Mouse (Mus musculus) CD4-positive helper T cell, adult 2 months (primary cell): ENCODE measurements around the gene Ren1.
A peak's percentile ranks its signal among the peaks of the same experiment; 100 is the strongest.

ENCODE experiments used
- DNase-seq: peaks from one replicate; pipeline ENCODE4 v3.0.0-alpha.2; 2012; ENCODE audit warnings: low read depth, missing footprints, low spot score

Ren1 gene

GRCm38 (mm10) chr1:133344357-133344756 is 6.0 kb upstream of the Ren1 start:
- DNase-seq: no peak

GRCm38 (mm10) chr1:133346531-133346930 is 3.8 kb upstream of the Ren1 start:
- DNase-seq: no peak

GRCm38 (mm10) chr1:133347226-133347625 is 3.1 kb upstream of the Ren1 start:
- DNase-seq: no peak

GRCm38 (mm10) chr1:133347693-133348520 is 2.4 kb upstream of the Ren1 start:
- no peak for DNase-seq

- DNase-seq: no peak
Observed at GRCm38 (mm10) chr1:133351762-133352161, 1.5 kb downstream of the Ren1 start.

- peak; percentile 41 for DNase-seq
Observed at GRCm38 (mm10) chr1:133353371-133353809, 3.1 kb downstream of the Ren1 start.

- no peak for DNase-seq
Observed at GRCm38 (mm10) chr1:133355469-133355868, 5.2 kb downstream of the Ren1 start.

GRCm38 (mm10) chr1:133355912-133356311 is 5.6 kb downstream of the Ren1 start:
- no peak for DNase-seq

- DNase-seq: no peak
Observed at GRCm38 (mm10) chr1:133356330-133356729, 6.0 kb downstream of the Ren1 start.

GRCm38 (mm10) chr1:133361006-133361405 is 10.7 kb downstream of the Ren1 start:
- no peak for DNase-seq

GRCm38 (mm10) chr1:133362103-133362502 is 11.8 kb downstream of the Ren1 start:
- DNase-seq: no peak

- peak; percentile 43 for DNase-seq
Observed at GRCm38 (mm10) chr1:133363276-133364021, 13.1 kb downstream of the Ren1 start, which contains the start of gene Etnk2. Etnk2 (plus strand) TSS chr1:133363572.

GRCm38 (mm10) chr1:133364022-133364630 is 13.8 kb downstream of the Ren1 start:
- DNase-seq: no peak

- DNase-seq: no peak
Observed at GRCm38 (mm10) chr1:133364890-133365289, 14.6 kb downstream of the Ren1 start.

GRCm38 (mm10) chr1:133366951-133367605 is 16.8 kb downstream of the Ren1 start:
- no peak for DNase-seq

- no peak for DNase-seq
Observed at GRCm38 (mm10) chr1:133367606-133368488, 17.5 kb downstream of the Ren1 start.

GRCm38 (mm10) chr1:133368644-133369043 is 18.3 kb downstream of the Ren1 start:
- DNase-seq: no peak

GRCm38 (mm10) chr1:133370352-133370751 is 20.0 kb downstream of the Ren1 start:
- DNase-seq: no peak

GRCm38 (mm10) chr1:133371431-133371830 is 21.1 kb downstream of the Ren1 start:
- DNase-seq: no peak

GRCm38 (mm10) chr1:133372113-133372512 is 21.8 kb downstream of the Ren1 start:
- no peak for DNase-seq
